Mouse (Mus musculus) liver, embryonic 15.5 days (tissue): Measurements from ENCODE around the gene Sept9. TPM values are rescaled to one million over a fixed set of nuclear protein-coding genes. Genes with fewer than 3 reads are reported as not detected.
"Not testable (repeated sequence)": the region's sequence is repeated elsewhere in the genome, so short reads cannot be mapped to it uniquely, and the experiment has no call there.

Experiments used
- ATAC-seq: fragments of 200-750 bp; cut with Nextera tagmentation; 2 replicates; pipeline ENCODE4 v1.8.0; 2017; ENCODE audit warnings: moderate number of reproducible peaks, mild to moderate bottlenecking, moderate library complexity; ENCODE audit not compliant: insufficient read depth
- H3K27ac ChIP-seq: fragments of 300-500 bp; sonication (generic); replicated peaks from 2 replicates; pipeline ENCODE4 v1.5.1; 2015; ENCODE audit warnings: mild to moderate bottlenecking, inconsistent platforms
- H3K27me3 ChIP-seq: fragments of 300-500 bp; sonication (generic); 2 replicates; pipeline ENCODE4 v1.6.1; 2015; ENCODE audit warnings: mild to moderate bottlenecking, inconsistent platforms
- H3K36me3 ChIP-seq: fragments of 300-500 bp; sonication (generic); replicated peaks from 2 replicates; pipeline ENCODE4 v1.6.1; 2015; ENCODE audit warnings: moderate library complexity, mild to moderate bottlenecking, inconsistent platforms
- H3K4me1 ChIP-seq: fragments of 300-500 bp; sonication (generic); replicated peaks from 2 replicates; pipeline ENCODE4 v1.6.1; 2015; ENCODE audit warnings: inconsistent platforms
- H3K4me2 ChIP-seq: fragments of 300-500 bp; sonication (generic); 2 replicates; pipeline ENCODE4 v1.6.1; 2015; ENCODE audit warnings: moderate library complexity, mild to moderate bottlenecking, inconsistent platforms
- H3K4me3 ChIP-seq: fragments of 300-500 bp; sonication (generic); replicated peaks from 2 replicates; pipeline ENCODE4 v1.5.1; 2015; ENCODE audit warnings: mild to moderate bottlenecking, inconsistent platforms
- H3K9ac ChIP-seq: fragments of 300-500 bp; sonication (generic); 2 replicates; pipeline ENCODE4 v1.6.1; 2015; ENCODE audit warnings: moderate library complexity, mild to moderate bottlenecking, inconsistent platforms
- H3K9me3 ChIP-seq: fragments of 300-500 bp; sonication (generic); replicated peaks from 2 replicates; pipeline ENCODE4 v1.6.1; 2016; ENCODE audit warnings: inconsistent platforms
- WGBS: fragments of 180-500 bp; shearing (Covaris S2); methylation state at CpG from one replicate; pipeline ENCODE4 v1.1.7; 2015; ENCODE audit warnings: mixed read lengths; ENCODE audit not compliant: insufficient replicate concordance; 5-methylcytosine and 5-hydroxymethylcytosine counted together
- polyA plus RNA-seq: library from polyadenylated mRNA; unstranded; fragments of >200 nt; fragmentation: Nextera tagmentation; extraction: Ambion mirVana; gene quantifications from 2 replicates; pipeline ENCODE4 v1.2.1, GENCODE M21; 2015

Gene Sept9
- polyA plus RNA-seq, 1 experiment from 2014 or later: 41.0 TPM

GRCm38 (mm10) chr11:117323976-117324574, 124.6 kb downstream of the Sept9 start:
- H3K4me1 ChIP-seq: peaks cover 89% of the 10 kb centered on the region
- no peak overlapping the region for H3K27ac ChIP-seq
- no peaks in the 10 kb centered on the region for H3K9me3 ChIP-seq
- no peak for ATAC-seq
- H3K27me3 ChIP-seq: no peaks in the 10 kb centered on the region
- WGBS: 58% methylated on average over 12 of the region's 12 CpGs
- H3K9ac ChIP-seq: no peak overlapping the region
- H3K4me2 ChIP-seq: no peak overlapping the region
- no peaks in the 10 kb centered on the region for H3K36me3 ChIP-seq
- no peak overlapping the region for H3K4me3 ChIP-seq

DNA sequence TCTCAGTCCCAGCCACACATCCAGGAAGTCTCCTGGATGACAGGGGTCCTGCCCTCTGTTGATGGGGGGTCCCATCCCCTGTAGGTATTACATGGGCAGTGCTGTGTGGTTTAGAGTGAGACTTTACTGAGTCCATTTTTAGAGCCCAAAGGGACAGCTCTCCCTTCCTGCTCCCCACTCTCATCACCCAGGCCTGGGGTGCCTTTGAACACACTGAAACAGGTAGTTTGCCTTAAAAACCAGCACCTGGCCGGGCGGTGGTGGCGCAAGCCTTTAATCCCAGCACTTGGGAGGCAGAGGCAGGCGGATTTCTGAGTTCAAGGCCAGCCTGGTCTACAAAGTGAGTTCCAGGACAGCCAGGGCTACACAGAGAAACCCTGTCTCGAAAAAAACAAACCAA, 125.3 kb downstream of the Sept9 start:
- not testable (repeated sequence) for H3K9me3 ChIP-seq, H3K27ac ChIP-seq, H3K36me3 ChIP-seq, H3K27me3 ChIP-seq, H3K9ac ChIP-seq, H3K4me2 ChIP-seq, H3K4me3 ChIP-seq, ATAC-seq
- WGBS: 70% methylated on average over 5 of the region's 5 CpGs
- peaks cover 82% of the 10 kb centered on the region for H3K4me1 ChIP-seq

GRCm38 (mm10) chr11:117325131-117325467, 125.6 kb downstream of the Sept9 start:
- no peak overlapping the region for H3K9ac ChIP-seq
- peak overlapping the region; percentile 61 for H3K27ac ChIP-seq
- no peak overlapping the region for H3K4me3 ChIP-seq
- no peaks in the 10 kb centered on the region for H3K36me3 ChIP-seq
- H3K9me3 ChIP-seq: no peaks in the 10 kb centered on the region
- H3K27me3 ChIP-seq: no peaks in the 10 kb centered on the region
- no peak overlapping the region for H3K4me2 ChIP-seq
- no peak for ATAC-seq
- peaks cover 82% of the 10 kb centered on the region for H3K4me1 ChIP-seq
- 50% methylated on average over 5 of the region's 5 CpGs for WGBS

DNA sequence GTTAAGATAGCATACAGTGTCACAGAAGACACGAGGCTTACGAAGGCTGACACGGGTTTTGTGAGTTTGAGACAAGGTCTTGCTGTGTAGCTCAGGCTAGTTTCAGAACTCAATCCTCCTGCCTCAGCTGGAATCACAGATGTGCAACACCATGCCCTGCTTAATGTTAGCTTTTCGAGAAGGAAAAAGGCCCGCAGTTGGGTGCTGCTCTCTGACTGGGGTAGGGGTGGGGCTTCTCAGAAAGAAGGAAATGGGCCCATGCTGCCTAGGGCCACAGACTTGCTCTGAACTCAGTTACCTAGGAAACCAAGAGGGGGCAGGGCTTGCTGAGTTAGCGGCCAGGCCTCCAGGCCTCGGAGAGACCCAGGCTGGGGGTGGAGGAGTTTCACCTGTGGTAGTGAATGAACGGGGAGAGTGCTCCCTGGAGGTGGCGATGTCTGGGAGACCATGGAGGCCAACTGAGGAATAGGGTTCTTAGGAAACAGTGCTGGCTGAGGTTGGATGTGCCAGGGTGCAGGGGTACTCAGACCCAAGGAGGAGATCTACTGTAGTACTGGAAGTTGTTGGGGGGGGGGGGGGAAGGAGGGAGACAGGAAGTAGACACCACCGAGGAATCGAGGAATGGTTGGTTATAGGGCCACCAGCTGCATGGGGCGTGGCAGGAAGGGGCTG, 126.1 kb downstream of the Sept9 start:
- peak; percentile 34; the same call in 1 of the 2 replicates for ATAC-seq
- Histone ChIP-seq H3K9me3 (no peaks in the 10 kb centered on the region), H3K4me3 (no peak overlapping the region), H3K27me3 (no peaks in the 10 kb centered on the region), H3K4me1 (peaks cover 82% of the 10 kb centered on the region), H3K9ac (no peak overlapping the region), H3K27ac (peak overlapping the region; percentile 71), H3K4me2 (peak overlapping the region; percentile 32), H3K36me3 (no peaks in the 10 kb centered on the region)
- 10% methylated on average over 12 of the region's 12 CpGs for WGBS

- 39% methylated on average over 4 of the region's 4 CpGs for WGBS
- Histone ChIP-seq H3K9me3 (no peaks in the 10 kb centered on the region), H3K4me2 (peak overlapping the region; percentile 32), H3K9ac (no peak overlapping the region), H3K4me3 (no peak overlapping the region), H3K27me3 (no peaks in the 10 kb centered on the region), H3K27ac (peak overlapping the region; percentile 71; the same call in 1 of the 2 replicates), H3K36me3 (no peaks in the 10 kb centered on the region), H3K4me1 (peaks cover 82% of the 10 kb centered on the region)
- ATAC-seq: no peak
These were observed 126.8 kb downstream of the Sept9 start for GRCm38 (mm10) chr11:117326140-117326725.

DNA sequence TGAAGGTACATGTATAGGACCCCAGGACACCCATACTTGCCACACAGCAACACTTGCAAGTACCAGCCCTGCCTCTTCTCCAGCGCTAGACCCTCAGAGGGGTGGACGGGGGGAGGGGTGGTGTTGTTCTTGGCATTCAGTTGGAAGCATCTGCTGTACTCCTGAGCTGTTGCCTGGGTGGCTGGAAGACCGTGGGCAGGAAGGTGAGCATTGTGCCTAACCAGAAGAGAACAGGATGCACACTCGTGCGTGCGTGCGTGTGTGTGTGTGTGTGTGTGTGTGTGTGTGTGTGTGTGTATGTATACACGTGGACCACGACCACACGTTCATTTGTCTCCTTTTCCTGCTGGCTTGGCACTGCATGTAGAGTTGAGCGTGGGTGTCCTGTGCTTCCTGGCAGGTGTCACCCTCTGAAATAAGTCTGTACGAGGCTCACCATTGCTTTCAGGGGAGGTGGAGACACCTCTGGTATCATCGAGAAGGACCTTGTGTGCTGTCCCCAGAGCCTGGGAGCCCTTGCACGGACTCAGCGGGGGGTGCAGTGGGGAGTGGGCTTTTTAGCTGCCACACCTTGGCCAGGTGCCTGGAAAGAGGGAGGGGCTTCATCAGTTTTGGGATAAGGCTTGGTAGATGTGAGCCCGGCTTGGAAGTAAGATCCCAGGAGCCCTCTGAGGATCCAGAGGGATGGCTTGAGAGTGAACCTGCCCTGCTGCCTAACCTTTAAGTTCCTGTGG, 127.6 kb downstream of the Sept9 start:
- Histone ChIP-seq H3K27ac (peak overlapping the region; percentile 71), H3K36me3 (no peaks in the 10 kb centered on the region), H3K4me3 (no peak overlapping the region; the same call in 1 of the 2 replicates), H3K4me2 (peak overlapping the region; percentile 32), H3K27me3 (no peaks in the 10 kb centered on the region), H3K9me3 (no peaks in the 10 kb centered on the region), H3K4me1 (peaks cover 83% of the 10 kb centered on the region), H3K9ac (no peak overlapping the region)
- WGBS: 46% methylated on average over 16 of the region's 16 CpGs
- ATAC-seq: no peak

- WGBS: 37% methylated on average over 5 of the region's 5 CpGs
- H3K4me3 ChIP-seq: no peak overlapping the region; the same call in 1 of the 2 replicates
- no peak for ATAC-seq
- no peaks in the 10 kb centered on the region for H3K36me3 ChIP-seq
- no peak overlapping the region for H3K27ac ChIP-seq
- no peaks in the 10 kb centered on the region for H3K9me3 ChIP-seq
- no peaks in the 10 kb centered on the region for H3K27me3 ChIP-seq
- H3K4me2 ChIP-seq: peak overlapping the region; percentile 30; the same call in 1 of the 2 replicates
- no peak overlapping the region for H3K9ac ChIP-seq
- peaks cover 83% of the 10 kb centered on the region for H3K4me1 ChIP-seq
These were observed 128.2 kb downstream of the Sept9 start for GRCm38 (mm10) chr11:117327633-117328032.

GRCm38 (mm10) chr11:117330076-117330950, 130.9 kb downstream of the Sept9 start:
- no peak for ATAC-seq
- Histone ChIP-seq H3K4me3 (no peak overlapping the region), H3K27ac (peak overlapping the region; percentile 79), H3K27me3 (no peaks in the 10 kb centered on the region), H3K4me2 (peak overlapping the region; percentile 78; the same call in 1 of the 2 replicates), H3K9me3 (no peaks in the 10 kb centered on the region), H3K9ac (no peak overlapping the region), H3K36me3 (no peaks in the 10 kb centered on the region), H3K4me1 (peaks cover 84% of the 10 kb centered on the region)
- 28% methylated on average over 12 of the region's 12 CpGs for WGBS

GRCm38 (mm10) chr11:117330951-117331254, 131.4 kb downstream of the Sept9 start:
- H3K4me1 ChIP-seq: peaks cover 84% of the 10 kb centered on the region
- WGBS: 9% methylated on average over 7 of the region's 7 CpGs
- H3K9ac ChIP-seq: no peak overlapping the region
- no peaks in the 10 kb centered on the region for H3K27me3 ChIP-seq
- H3K4me2 ChIP-seq: peak overlapping the region; percentile 78
- H3K9me3 ChIP-seq: no peaks in the 10 kb centered on the region
- H3K36me3 ChIP-seq: no peaks in the 10 kb centered on the region
- H3K27ac ChIP-seq: peak overlapping the region; percentile 79; the same call in 1 of the 2 replicates
- ATAC-seq: no peak
- H3K4me3 ChIP-seq: peak overlapping the region; percentile 61; the same call in 1 of the 2 replicates

DNA sequence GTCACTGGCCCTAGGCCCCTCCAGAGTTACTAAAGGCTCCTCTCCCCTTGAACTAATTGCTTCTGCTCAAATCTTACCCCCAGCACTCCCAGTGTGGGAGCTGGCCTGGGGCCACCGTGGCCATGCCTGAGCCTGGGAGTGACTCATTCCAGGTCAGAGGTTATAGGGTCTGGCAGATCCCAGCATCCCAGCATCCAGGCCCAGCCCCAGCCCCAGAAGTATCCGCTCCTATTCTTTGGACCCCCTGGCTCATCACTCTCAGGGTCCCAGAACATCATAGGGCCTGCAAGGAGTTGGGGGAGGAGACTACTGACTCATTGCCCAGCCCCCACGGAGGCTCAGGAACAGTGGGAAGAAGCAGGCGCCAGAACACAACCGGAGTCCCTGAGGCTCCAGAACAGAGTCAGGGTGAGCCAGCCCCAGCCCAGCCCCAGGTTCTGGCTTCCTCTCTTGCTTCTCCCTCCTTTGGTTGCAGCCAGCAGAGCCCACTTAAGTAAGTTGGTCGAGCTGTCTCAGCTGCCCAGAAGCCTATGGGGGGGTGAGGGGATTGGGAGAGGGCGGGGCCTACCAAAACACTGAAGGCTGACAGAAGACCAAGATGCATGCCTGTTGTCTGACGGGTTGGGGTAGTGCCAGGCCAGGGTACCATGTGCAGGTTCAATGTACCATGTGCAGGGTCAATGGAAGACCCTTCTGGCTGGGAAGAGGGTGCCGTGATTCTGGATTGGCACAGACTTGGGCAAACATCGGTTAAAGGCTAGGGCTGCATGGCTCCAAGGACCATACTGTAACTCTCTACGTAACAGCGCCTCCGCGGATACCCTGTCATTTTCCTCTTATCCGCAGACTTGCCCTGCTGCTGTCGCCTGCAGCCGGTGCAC, 132.1 kb downstream of the Sept9 start:
- Histone ChIP-seq H3K9ac (peak overlapping the region; percentile 64; the same call in 1 of the 2 replicates), H3K4me1 (peaks cover 84% of the 10 kb centered on the region)

More for the DNA sequence above, 132.1 kb downstream of the Sept9 start:
- peak overlapping the region; percentile 61 for H3K4me3 ChIP-seq
- ATAC-seq: 0 out of 2 replicates have a peak, but pooled peaks have one; percentile 1
- H3K36me3 ChIP-seq: no peaks in the 10 kb centered on the region
- H3K27ac ChIP-seq: peak overlapping the region; percentile 79
- H3K4me2 ChIP-seq: peak overlapping the region; percentile 78
- 2% methylated on average over 17 of the region's 17 CpGs for WGBS
- H3K9me3 ChIP-seq: no peaks in the 10 kb centered on the region
- H3K27me3 ChIP-seq: no peaks in the 10 kb centered on the region
